Mouse (Mus musculus): ENCODE data around the gene Olfr969.
"Not testable (repeated sequence)": the region's sequence is repeated elsewhere in the genome, so short reads cannot be mapped to it uniquely, and the experiment has no call there.

- TF ChIP-seq CTCF, EP300 (IDR thresholded peaks at IDR 0.05; ENCODE audit: low read depth): not testable (repeated sequence)
Measured at GRCm38 (mm10) chr9:39836576-39836975, 45.8 kb downstream of the Olfr969 start, which contains the start of gene Olfr971.
